Mouse (Mus musculus): ENCODE results near the gene Eif2ak4. TPM values are rescaled to one million over a fixed set of nuclear protein-coding genes. Genes with fewer than 3 reads are reported as not detected.

Gene Eif2ak4
- total and polyA plus RNA-seq, 3 experiments: 12.4 to 38.2 (median 23.9) TPM

- H3K4me1 ChIP-seq (ENCODE audit: insufficient read depth, low read depth, low read length): no peaks in the 10 kb centered on the region; the same call in 1 of the 2 replicates
- no peak for DNase-seq (ENCODE audit: low spot score)
Observed at GRCm38 (mm10) chr2:118399751-118400150, 11.3 kb downstream of the Eif2ak4 start.

DNA sequence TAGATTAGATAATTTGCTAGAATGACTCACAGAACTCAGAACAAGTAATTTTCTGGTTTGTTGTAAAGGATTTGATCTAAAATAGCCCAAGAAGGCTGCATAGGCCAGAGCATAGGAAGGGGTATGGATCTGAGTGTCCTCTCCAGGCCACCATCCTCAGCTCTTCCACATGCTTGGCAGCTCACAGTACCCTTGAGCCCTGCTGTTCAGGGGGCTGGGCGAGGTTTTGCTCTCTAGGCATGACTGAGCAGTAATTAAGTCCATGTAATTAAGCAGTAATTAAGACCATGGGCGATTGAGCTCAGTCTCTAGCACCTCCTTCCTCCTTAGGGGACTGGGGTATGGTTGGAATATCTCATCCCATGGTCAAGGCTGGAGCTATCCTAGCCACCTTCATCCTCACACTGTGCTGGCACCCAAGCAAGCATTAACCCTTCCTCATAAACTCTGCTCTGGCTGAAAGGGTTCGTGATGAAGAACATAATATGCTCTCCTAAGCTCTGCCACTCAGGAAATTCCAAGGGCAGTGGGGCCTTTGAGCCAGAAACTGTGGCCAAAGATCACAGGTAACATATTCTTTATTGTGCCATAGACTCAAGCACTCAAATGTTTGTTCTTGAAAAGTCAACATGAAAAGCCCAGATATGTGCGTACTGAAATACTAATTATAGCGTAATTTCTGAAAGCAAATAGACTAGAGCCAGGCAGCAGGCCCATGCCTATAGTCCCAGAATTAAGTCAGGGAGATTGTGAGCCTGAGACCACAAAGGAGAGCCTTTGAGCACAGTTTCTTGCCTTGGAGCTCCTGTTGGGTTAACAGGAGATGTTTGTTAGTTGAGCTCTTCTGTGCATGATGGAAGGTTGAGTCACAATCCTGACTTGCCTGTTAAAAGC is 13.7 kb downstream of the Eif2ak4 start:
- peaks cover 85% of the 10 kb centered on the region for H3K36me3 ChIP-seq (replicated peaks)

More at GRCm38 (mm10) chr2:118399751-118400150, 11.3 kb downstream of the Eif2ak4 start:
- no peak overlapping the region for H3K4me3 ChIP-seq (ENCODE audit: low read depth, low read length)
- no peaks in the 10 kb centered on the region for H3K9me3 ChIP-seq (replicated peaks)
- no peak for ATAC-seq (ENCODE audit: extremely low read depth, insufficient number of reproducible peaks, low FRiP score, poor library complexity, severe bottlenecking)
- no peak for TF ChIP-seq POLR2AphosphoS5 (IDR thresholded peaks at IDR 0.05; ENCODE audit: insufficient replicate concordance, low read depth, low read length)
- no peak for TF ChIP-seq CTCF (IDR thresholded peaks at IDR 0.05; ENCODE audit: low read depth, low read length)
- TF ChIP-seq TAL1 (conservative IDR thresholded peaks at IDR 0.05; ENCODE audit: low read depth, low read length): no peak
- TF ChIP-seq GATA1 (IDR thresholded peaks at IDR 0.05; ENCODE audit: borderline replicate concordance, low read length): no peak
- no peak for TF ChIP-seq GATA2 (IDR thresholded peaks at IDR 0.05; ENCODE audit: borderline replicate concordance, low read depth, low read length)
- peaks cover 76% of the 10 kb centered on the region for H3K36me3 ChIP-seq (replicated peaks)
- no peaks in the 10 kb centered on the region for H3K27me3 ChIP-seq (ENCODE audit: insufficient read depth, low read length)

GRCm38 (mm10) chr2:118404336-118404735 is 15.9 kb downstream of the Eif2ak4 start:
- no peaks in the 10 kb centered on the region for H3K4me1 ChIP-seq (ENCODE audit: insufficient read depth, low read depth, low read length)
- DNase-seq (ENCODE audit: low spot score) (no peak), ATAC-seq (ENCODE audit: extremely low read depth, insufficient number of reproducible peaks, low FRiP score, poor library complexity, severe bottlenecking) (no peak)
- no peak overlapping the region for H3K4me3 ChIP-seq (ENCODE audit: low read depth, low read length)
- H3K27me3 ChIP-seq (ENCODE audit: insufficient read depth, low read length): no peaks in the 10 kb centered on the region
- TF ChIP-seq GATA1 (IDR thresholded peaks at IDR 0.05; ENCODE audit: borderline replicate concordance, low read length) (no peak), GATA2 (IDR thresholded peaks at IDR 0.05; ENCODE audit: borderline replicate concordance, low read depth, low read length) (no peak), CTCF (IDR thresholded peaks at IDR 0.05; ENCODE audit: low read depth, low read length) (no peak), TAL1 (conservative IDR thresholded peaks at IDR 0.05; ENCODE audit: low read depth, low read length) (no peak), POLR2AphosphoS5 (IDR thresholded peaks at IDR 0.05; ENCODE audit: insufficient replicate concordance, low read depth, low read length) (no peak)
- H3K9me3 ChIP-seq (replicated peaks): no peaks in the 10 kb centered on the region
- H3K36me3 ChIP-seq (replicated peaks): peaks cover 87% of the 10 kb centered on the region

More for the DNA sequence above, 13.7 kb downstream of the Eif2ak4 start:
- TF ChIP-seq TAL1 (conservative IDR thresholded peaks at IDR 0.05; ENCODE audit: low read depth, low read length) (no peak), GATA2 (IDR thresholded peaks at IDR 0.05; ENCODE audit: borderline replicate concordance, low read depth, low read length) (no peak), CTCF (IDR thresholded peaks at IDR 0.05; ENCODE audit: low read depth, low read length) (no peak), GATA1 (IDR thresholded peaks at IDR 0.05; ENCODE audit: borderline replicate concordance, low read length) (no peak), POLR2AphosphoS5 (IDR thresholded peaks at IDR 0.05; ENCODE audit: insufficient replicate concordance, low read depth, low read length) (no peak)
- Histone ChIP-seq H3K4me1 (ENCODE audit: insufficient read depth, low read depth, low read length) (no peaks in the 10 kb centered on the region), H3K4me3 (ENCODE audit: low read depth, low read length) (no peak overlapping the region), H3K27me3 (ENCODE audit: insufficient read depth, low read length) (no peaks in the 10 kb centered on the region), H3K9me3 (replicated peaks) (no peaks in the 10 kb centered on the region)
- ATAC-seq (ENCODE audit: extremely low read depth, insufficient number of reproducible peaks, low FRiP score, poor library complexity, severe bottlenecking): no peak
- no peak for DNase-seq (ENCODE audit: low spot score)

GRCm38 (mm10) chr2:118405568-118405967 is 17.1 kb downstream of the Eif2ak4 start:
- Histone ChIP-seq H3K9me3 (replicated peaks) (no peaks in the 10 kb centered on the region), H3K4me1 (ENCODE audit: insufficient read depth, low read depth, low read length) (no peaks in the 10 kb centered on the region), H3K36me3 (replicated peaks) (peaks cover 87% of the 10 kb centered on the region), H3K4me3 (ENCODE audit: low read depth, low read length) (no peak overlapping the region), H3K27me3 (ENCODE audit: insufficient read depth, low read length) (no peaks in the 10 kb centered on the region)
- TF ChIP-seq CTCF (IDR thresholded peaks at IDR 0.05; ENCODE audit: low read depth, low read length) (no peak), GATA1 (IDR thresholded peaks at IDR 0.05; ENCODE audit: borderline replicate concordance, low read length) (no peak), TAL1 (conservative IDR thresholded peaks at IDR 0.05; ENCODE audit: low read depth, low read length) (no peak), POLR2AphosphoS5 (IDR thresholded peaks at IDR 0.05; ENCODE audit: insufficient replicate concordance, low read depth, low read length) (no peak), GATA2 (IDR thresholded peaks at IDR 0.05; ENCODE audit: borderline replicate concordance, low read depth, low read length) (no peak)
- ATAC-seq (ENCODE audit: extremely low read depth, insufficient number of reproducible peaks, low FRiP score, poor library complexity, severe bottlenecking) (no peak), DNase-seq (ENCODE audit: low spot score) (no peak)

- TF ChIP-seq GATA1 (IDR thresholded peaks at IDR 0.05; ENCODE audit: borderline replicate concordance, low read length) (no peak), GATA2 (IDR thresholded peaks at IDR 0.05; ENCODE audit: borderline replicate concordance, low read depth, low read length) (no peak), TAL1 (conservative IDR thresholded peaks at IDR 0.05; ENCODE audit: low read depth, low read length) (no peak), POLR2AphosphoS5 (IDR thresholded peaks at IDR 0.05; ENCODE audit: insufficient replicate concordance, low read depth, low read length) (no peak), CTCF (IDR thresholded peaks at IDR 0.05; ENCODE audit: low read depth, low read length) (no peak)
- Histone ChIP-seq H3K4me1 (ENCODE audit: insufficient read depth, low read depth, low read length) (no peaks in the 10 kb centered on the region), H3K36me3 (replicated peaks) (peaks cover 85% of the 10 kb centered on the region), H3K4me3 (ENCODE audit: low read depth, low read length) (no peak overlapping the region), H3K9me3 (replicated peaks) (no peaks in the 10 kb centered on the region), H3K27me3 (ENCODE audit: insufficient read depth, low read length) (no peaks in the 10 kb centered on the region)
- DNase-seq (ENCODE audit: low spot score) (no peak), ATAC-seq (ENCODE audit: extremely low read depth, insufficient number of reproducible peaks, low FRiP score, poor library complexity, severe bottlenecking) (no peak)
Observed at GRCm38 (mm10) chr2:118406811-118407210, 18.4 kb downstream of the Eif2ak4 start.

- peaks cover 88% of the 10 kb centered on the region for H3K36me3 ChIP-seq (replicated peaks)
- ATAC-seq (ENCODE audit: extremely low read depth, insufficient number of reproducible peaks, low FRiP score, poor library complexity, severe bottlenecking): no peak
- no peak for DNase-seq (ENCODE audit: low spot score)
Observed at GRCm38 (mm10) chr2:118408336-118408895, 20.0 kb downstream of the Eif2ak4 start.

More at GRCm38 (mm10) chr2:118408336-118408895, 20.0 kb downstream of the Eif2ak4 start:
- Histone ChIP-seq H3K27me3 (ENCODE audit: insufficient read depth, low read length) (no peaks in the 10 kb centered on the region), H3K9me3 (replicated peaks) (no peaks in the 10 kb centered on the region), H3K4me1 (ENCODE audit: insufficient read depth, low read depth, low read length) (no peaks in the 10 kb centered on the region), H3K4me3 (ENCODE audit: low read depth, low read length) (no peak overlapping the region)
- TF ChIP-seq POLR2AphosphoS5 (IDR thresholded peaks at IDR 0.05; ENCODE audit: insufficient replicate concordance, low read depth, low read length): no peak
- TF ChIP-seq GATA1 (IDR thresholded peaks at IDR 0.05; ENCODE audit: borderline replicate concordance, low read length): no peak
- no peak for TF ChIP-seq CTCF (IDR thresholded peaks at IDR 0.05; ENCODE audit: low read depth, low read length)
- TF ChIP-seq GATA2 (IDR thresholded peaks at IDR 0.05; ENCODE audit: borderline replicate concordance, low read depth, low read length): no peak
- TF ChIP-seq TAL1 (conservative IDR thresholded peaks at IDR 0.05; ENCODE audit: low read depth, low read length): no peak

All from G1E (cell line).